Mouse (Mus musculus) right cerebral cortex, postnatal 10 days (tissue): ENCODE data around the gene Dlgap4.
A peak's percentile ranks its signal among the peaks of the same experiment; 100 is the strongest.
"Not testable (repeated sequence)": the region's sequence is repeated elsewhere in the genome, so short reads cannot be mapped to it uniquely, and the experiment has no call there.

Source experiments
- DNase-seq, 2 experiments: peaks; one replicate each; pipeline ENCODE4 v3.0.0; 2021; ENCODE audit warnings: low spot score in 2 of 2

The Dlgap4 gene

GRCm38 (mm10) chr2:156802116-156802515 lies 188.6 kb downstream of the Dlgap4 start:
- not testable (repeated sequence) for DNase-seq

GRCm38 (mm10) chr2:156803698-156804372 lies 190.3 kb downstream of the Dlgap4 start:
- no peak for DNase-seq

GRCm38 (mm10) chr2:156804589-156804988 lies 191.1 kb downstream of the Dlgap4 start:
- DNase-seq: no peak

GRCm38 (mm10) chr2:156806886-156807285 lies 193.4 kb downstream of the Dlgap4 start:
- no peak for DNase-seq

- peak; percentile 67 to 80 for DNase-seq
Measured at GRCm38 (mm10) chr2:156809579-156809978, 196.1 kb downstream of the Dlgap4 start.

- DNase-seq: no peak
Measured at GRCm38 (mm10) chr2:156810716-156811115, 197.2 kb downstream of the Dlgap4 start.

GRCm38 (mm10) chr2:156811556-156811955 lies 198.1 kb downstream of the Dlgap4 start:
- no peak for DNase-seq
